Mouse (Mus musculus) CD4-positive helper T cell, adult 2 months (primary cell): Measurements from ENCODE around the gene Tcirg1.

Experiments
- DNase-seq: peaks from one replicate; pipeline ENCODE4 v3.0.0-alpha.2; 2012; ENCODE audit warnings: low read depth, missing footprints, low spot score

Tcirg1 gene

GRCm38 (mm10) chr19:3906795-3907786, at the start of gene Tcirg1:
Tcirg1 (minus strand) TSS chr19:3907133.
- peak; percentile 82 for DNase-seq

- no peak for DNase-seq
Observed at GRCm38 (mm10) chr19:3955804-3956203, 48.9 kb upstream of the Tcirg1 start.

GRCm38 (mm10) chr19:3955033-3955432, 48.1 kb upstream of the Tcirg1 start:
- DNase-seq = no peak

GRCm38 (mm10) chr19:3952099-3952498, 45.2 kb upstream of the Tcirg1 start:
- DNase-seq = no peak

GRCm38 (mm10) chr19:3951461-3951860, 44.5 kb upstream of the Tcirg1 start:
- DNase-seq = no peak

- DNase-seq = no peak
Observed at GRCm38 (mm10) chr19:3950331-3950730, 43.4 kb upstream of the Tcirg1 start.

- no peak for DNase-seq
Observed at GRCm38 (mm10) chr19:3948546-3948945, 41.6 kb upstream of the Tcirg1 start.

GRCm38 (mm10) chr19:3947813-3948212, 40.9 kb upstream of the Tcirg1 start:
- no peak for DNase-seq

GRCm38 (mm10) chr19:3946715-3947114, 39.8 kb upstream of the Tcirg1 start:
- peak; percentile 62 for DNase-seq

- DNase-seq = peak; percentile 67
Observed at GRCm38 (mm10) chr19:3945872-3946564, 39.1 kb upstream of the Tcirg1 start.

- peak; percentile 78 for DNase-seq
Observed at GRCm38 (mm10) chr19:3942986-3943735, 36.2 kb upstream of the Tcirg1 start.

GRCm38 (mm10) chr19:3942315-3942714, 35.4 kb upstream of the Tcirg1 start:
- no peak for DNase-seq

GRCm38 (mm10) chr19:3935896-3936850, 29.2 kb upstream of the Tcirg1 start:
- DNase-seq = peak; percentile 67

GRCm38 (mm10) chr19:3935032-3935895, 28.3 kb upstream of the Tcirg1 start, which contains the start of gene Unc93b1:
Unc93b1 (plus strand) TSS chr19:3935186.
- peak; percentile 80 for DNase-seq

GRCm38 (mm10) chr19:3931716-3932115, 24.8 kb upstream of the Tcirg1 start:
- no peak for DNase-seq

- no peak for DNase-seq
Observed at GRCm38 (mm10) chr19:3930262-3931057, 23.5 kb upstream of the Tcirg1 start.

GRCm38 (mm10) chr19:3929211-3929941, 22.4 kb upstream of the Tcirg1 start, which contains the start of gene Aldh3b1:
Aldh3b1 (minus strand) TSS chr19:3929808.
- DNase-seq = peak; percentile 29

- DNase-seq = no peak
Observed at GRCm38 (mm10) chr19:3928779-3929178, 21.8 kb upstream of the Tcirg1 start.
